Mouse (Mus musculus) heart, adult 9 months (tissue): Measurements from ENCODE around the gene Rnf180.

Source experiments
- DNase-seq, 2 experiments: peaks; one replicate each; pipeline ENCODE4 v3.0.0; 2022; ENCODE audit warnings: low spot score in 2 of 2

The Rnf180 gene

GRCm38 (mm10) chr13:105132370-105132769, 162.2 kb downstream of the Rnf180 start:
- DNase-seq: no peak

- DNase-seq: no peak
Measured at GRCm38 (mm10) chr13:105130080-105130479, 164.5 kb downstream of the Rnf180 start.

- no peak for DNase-seq
Measured at GRCm38 (mm10) chr13:105122092-105122491, 172.5 kb downstream of the Rnf180 start.

DNA sequence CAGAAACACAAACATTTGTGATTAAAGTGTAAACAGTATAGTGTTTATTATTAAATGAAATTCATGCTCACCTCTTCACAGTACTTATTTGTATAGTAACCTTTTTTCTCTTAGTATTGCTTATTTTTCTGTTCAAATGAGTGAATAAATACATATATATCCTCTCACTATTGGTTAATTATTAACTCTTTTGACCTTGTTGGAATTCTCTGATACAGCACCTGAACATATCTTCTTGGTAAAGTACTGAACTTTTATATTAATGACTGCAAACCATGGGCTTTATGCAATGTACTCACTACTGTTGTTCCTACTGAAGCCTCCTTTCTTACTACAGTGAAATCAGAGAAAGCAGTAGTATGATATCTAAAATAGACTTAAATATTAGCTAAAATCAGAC, 173.0 kb downstream of the Rnf180 start:
- DNase-seq: no peak

DNA sequence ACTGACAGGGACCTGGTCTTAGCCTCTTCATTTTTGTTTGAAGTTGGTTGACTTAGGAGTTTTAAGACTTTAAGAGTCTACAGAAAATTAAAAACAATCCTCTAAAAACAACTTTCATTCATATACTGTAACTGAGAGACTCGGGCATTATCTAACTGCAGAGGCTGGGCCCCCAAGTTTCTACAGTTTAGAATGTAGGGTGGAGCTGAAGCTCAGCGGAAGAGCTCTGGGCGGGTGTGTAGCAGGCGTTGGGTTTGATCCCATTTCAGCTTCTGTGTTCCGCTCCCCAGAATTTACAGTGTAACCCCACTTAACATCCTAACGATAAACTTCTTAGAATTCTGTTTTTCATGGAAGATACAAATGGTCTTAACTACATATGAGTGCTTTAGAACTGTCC, 183.0 kb downstream of the Rnf180 start:
- DNase-seq: no peak

DNA sequence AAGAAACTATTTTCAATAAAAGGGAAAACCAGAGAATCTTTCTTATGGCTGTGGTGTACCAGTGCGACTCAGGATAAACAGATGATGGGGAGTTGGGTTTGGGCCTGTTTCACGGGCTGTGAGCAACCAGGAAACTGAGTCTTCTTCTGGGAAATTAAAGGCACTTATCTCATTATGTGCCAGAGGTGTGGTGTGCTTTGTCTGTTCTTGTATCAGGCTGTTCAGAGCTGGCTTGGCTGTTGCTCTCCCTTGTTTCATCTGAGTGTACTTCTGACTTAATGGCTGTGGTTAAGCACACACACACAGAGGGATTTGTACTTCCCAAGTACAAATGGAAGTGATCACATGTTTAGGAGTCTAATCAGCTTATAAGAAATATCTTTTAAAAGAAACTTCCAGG, 190.2 kb downstream of the Rnf180 start:
- DNase-seq: no peak

GRCm38 (mm10) chr13:105100705-105101104, 193.9 kb downstream of the Rnf180 start:
- DNase-seq: no peak

- no peak for DNase-seq
Measured at GRCm38 (mm10) chr13:105096316-105096715, 198.3 kb downstream of the Rnf180 start.

DNA sequence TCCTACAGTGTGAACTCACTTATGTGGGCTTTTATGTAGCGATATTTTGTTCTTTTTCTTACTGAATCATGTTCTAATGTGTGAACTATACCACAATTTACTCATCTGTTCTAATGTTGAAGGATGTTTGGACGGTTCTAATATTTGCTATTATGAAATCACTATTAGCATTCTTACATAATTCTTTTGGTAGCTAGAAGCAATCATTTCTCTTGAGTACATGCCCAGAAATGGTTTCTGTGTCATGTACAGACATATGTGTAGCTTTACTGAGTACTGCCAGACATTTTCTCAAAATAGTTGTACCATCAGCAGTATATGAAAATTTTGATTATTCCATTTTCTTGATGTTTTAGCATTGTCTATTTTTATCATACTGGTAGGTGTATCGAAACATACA, 205.3 kb downstream of the Rnf180 start:
- no peak for DNase-seq

DNA sequence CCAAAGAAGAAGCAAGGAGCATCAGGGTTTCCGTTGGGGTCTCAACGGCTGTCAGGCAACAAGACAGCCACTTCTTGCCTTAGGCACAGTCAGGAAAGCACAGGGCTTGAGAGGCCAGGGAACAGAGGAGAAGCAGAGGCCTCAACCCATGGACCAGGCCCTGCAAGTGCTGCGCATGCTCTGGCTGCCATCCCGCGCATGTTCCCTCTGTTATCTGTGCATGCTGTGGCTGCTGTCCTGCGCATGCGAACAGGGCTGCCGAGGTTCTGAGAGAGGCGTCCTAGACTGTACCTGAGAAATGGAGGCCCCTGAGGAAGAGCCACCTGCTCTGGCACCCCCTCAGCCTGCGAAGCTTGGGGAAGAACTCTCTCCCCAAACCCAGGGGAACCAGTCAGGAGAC, 212.8 kb downstream of the Rnf180 start, which contains the start of gene 4933425L06Rik:
Gene 4933425L06Rik (plus strand): TSS at position 261 of the 400 bp plus-strand sequence.
- no peak for DNase-seq
